Mouse (Mus musculus): ENCODE results near the gene Esr1. TPM values are rescaled to one million over a fixed set of nuclear protein-coding genes. Genes with fewer than 3 reads are reported as not detected.

The Esr1 gene
- polyA plus RNA-seq, 1 experiment from 2014 or later: 0.30 TPM

- WGBS: 75% methylated on average over 7 of the region's 7 CpGs
- H3K4me1 ChIP-seq: no peaks in the 10 kb centered on the region
Observed at GRCm38 (mm10) chr10:4900324-4900723, 288.9 kb downstream of the Esr1 start.

GRCm38 (mm10) chr10:4909271-4909670 is 297.9 kb downstream of the Esr1 start:
- Histone ChIP-seq H3K27ac (no peak overlapping the region), H3K9ac (no peak overlapping the region), H3K9me3 (no peaks in the 10 kb centered on the region), H3K36me3 (no peaks in the 10 kb centered on the region), H3K4me2 (replicated peaks) (no peak overlapping the region), H3K4me3 (no peak overlapping the region), H3K4me1 (no peaks in the 10 kb centered on the region), H3K27me3 (replicated peaks) (no peaks in the 10 kb centered on the region)
- WGBS: 86% methylated on average over 2 of the region's 2 CpGs
- no peak for ATAC-seq (ENCODE audit: low FRiP score, low read depth)

More at GRCm38 (mm10) chr10:4900324-4900723, 288.9 kb downstream of the Esr1 start:
- H3K4me2 ChIP-seq (replicated peaks): no peak overlapping the region
- no peak overlapping the region for H3K4me3 ChIP-seq
- ATAC-seq (ENCODE audit: low FRiP score, low read depth): no peak
- H3K36me3 ChIP-seq: no peaks in the 10 kb centered on the region
- no peak overlapping the region for H3K9ac ChIP-seq
- no peaks in the 10 kb centered on the region for H3K27me3 ChIP-seq (replicated peaks)
- H3K9me3 ChIP-seq: no peaks in the 10 kb centered on the region
- H3K27ac ChIP-seq: no peak overlapping the region

DNA sequence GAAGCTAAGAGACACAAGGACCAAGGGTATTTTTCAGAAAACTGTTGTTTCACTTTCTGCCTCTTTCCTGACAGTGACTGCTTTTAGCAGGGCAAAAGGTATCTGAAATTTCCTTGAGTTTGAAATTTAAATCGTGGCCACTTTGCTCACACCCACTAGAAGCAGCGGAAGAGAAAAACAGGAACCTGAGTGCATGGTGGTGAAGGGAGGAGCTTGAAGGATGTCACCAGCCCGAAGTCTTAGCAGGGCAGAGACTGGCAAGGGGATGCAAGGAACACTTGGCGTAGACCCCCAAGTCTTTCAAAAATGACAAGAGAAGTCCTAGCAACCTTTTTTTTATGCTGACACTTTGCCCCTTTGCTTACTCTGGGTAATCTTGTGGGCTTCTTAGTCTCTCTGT is 299.1 kb downstream of the Esr1 start:
- Histone ChIP-seq H3K9ac (no peak overlapping the region), H3K4me2 (replicated peaks) (no peak overlapping the region), H3K4me3 (no peak overlapping the region), H3K36me3 (no peaks in the 10 kb centered on the region), H3K27ac (no peak overlapping the region), H3K27me3 (replicated peaks) (no peaks in the 10 kb centered on the region), H3K4me1 (no peaks in the 10 kb centered on the region), H3K9me3 (no peaks in the 10 kb centered on the region)
- 91% methylated on average over 4 of the region's 4 CpGs for WGBS
- no peak for ATAC-seq (ENCODE audit: low FRiP score, low read depth)

DNA sequence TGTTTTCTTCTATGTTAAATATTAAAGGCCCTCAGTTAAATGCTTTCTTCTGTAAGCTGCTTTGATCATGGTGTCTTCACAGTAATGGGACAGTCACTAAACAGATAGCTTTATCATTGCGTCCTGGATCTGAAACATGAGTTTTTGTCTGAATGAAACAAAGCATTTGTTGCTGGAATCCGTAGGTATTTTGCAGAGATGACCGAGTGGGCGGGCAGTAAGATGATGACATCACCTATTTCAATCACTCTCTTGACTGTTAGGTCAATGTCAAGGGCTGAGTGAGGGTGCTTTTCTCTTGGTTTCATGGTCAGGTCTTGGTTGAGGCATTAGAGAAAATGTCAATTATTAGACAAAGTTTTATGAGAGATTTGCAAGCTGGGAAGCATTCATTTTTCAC is 307.7 kb downstream of the Esr1 start:
- Histone ChIP-seq H3K4me2 (replicated peaks) (no peak overlapping the region), H3K36me3 (no peaks in the 10 kb centered on the region), H3K9ac (no peak overlapping the region), H3K4me3 (no peak overlapping the region), H3K4me1 (no peaks in the 10 kb centered on the region), H3K27ac (no peak overlapping the region), H3K27me3 (replicated peaks) (no peaks in the 10 kb centered on the region), H3K9me3 (no peaks in the 10 kb centered on the region)
- 92% methylated on average over 4 of the region's 4 CpGs for WGBS
- ATAC-seq (ENCODE audit: low FRiP score, low read depth): no peak

DNA sequence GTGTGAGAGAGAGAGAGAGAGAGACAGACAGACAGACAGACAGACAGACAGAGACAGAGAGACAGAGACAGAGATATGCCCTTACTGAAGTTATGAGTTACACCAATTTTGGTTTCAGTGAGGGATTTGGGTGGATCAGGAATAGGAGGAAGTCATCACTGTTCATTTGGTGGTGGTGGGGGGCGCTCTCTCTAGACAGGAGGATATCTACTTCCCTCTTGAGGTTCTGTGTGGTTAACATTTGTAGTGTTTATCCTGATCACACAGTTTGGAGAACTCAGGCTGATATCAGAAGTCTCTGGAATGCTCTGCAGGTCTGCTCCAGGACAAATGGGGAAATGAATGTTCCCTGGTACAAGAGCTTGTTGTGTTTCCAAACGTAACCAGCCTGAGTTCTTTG is 312.2 kb downstream of the Esr1 start:
- Histone ChIP-seq H3K27ac (no peak overlapping the region), H3K4me1 (no peaks in the 10 kb centered on the region), H3K36me3 (no peaks in the 10 kb centered on the region), H3K4me2 (replicated peaks) (no peak overlapping the region), H3K27me3 (replicated peaks) (no peaks in the 10 kb centered on the region), H3K9ac (no peak overlapping the region), H3K4me3 (no peak overlapping the region), H3K9me3 (no peaks in the 10 kb centered on the region)
- 81% methylated on average over 2 of the region's 2 CpGs for WGBS
- no peak for ATAC-seq (ENCODE audit: low FRiP score, low read depth)

DNA sequence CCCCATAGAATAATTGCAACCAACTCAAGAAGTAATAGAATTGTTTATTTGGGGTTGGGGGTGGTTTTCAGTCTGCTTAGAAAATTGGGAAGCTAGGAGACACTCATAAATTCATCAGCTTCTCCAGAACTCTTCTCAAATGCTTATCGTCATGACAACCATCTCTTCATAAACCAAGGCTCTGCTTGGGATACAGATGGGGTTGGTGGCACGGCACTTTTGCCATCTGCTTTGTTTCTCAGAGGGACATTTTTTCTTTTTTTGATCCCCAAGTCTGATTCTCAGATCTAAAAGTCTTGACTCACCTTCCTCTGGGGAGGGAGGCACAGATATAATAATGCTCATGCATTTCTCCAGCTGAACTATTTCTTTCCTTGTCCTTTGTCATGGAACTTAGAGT is 313.0 kb downstream of the Esr1 start:
- no peak for ATAC-seq (ENCODE audit: low FRiP score, low read depth)
- no peaks in the 10 kb centered on the region for H3K27me3 ChIP-seq (replicated peaks)
- WGBS: 63% methylated on average over 2 of the region's 2 CpGs
- no peaks in the 10 kb centered on the region for H3K9me3 ChIP-seq
- H3K4me3 ChIP-seq: no peak overlapping the region
- no peak overlapping the region for H3K27ac ChIP-seq
- no peak overlapping the region for H3K9ac ChIP-seq
- no peaks in the 10 kb centered on the region for H3K36me3 ChIP-seq
- H3K4me2 ChIP-seq (replicated peaks): no peak overlapping the region
- H3K4me1 ChIP-seq: no peaks in the 10 kb centered on the region

DNA sequence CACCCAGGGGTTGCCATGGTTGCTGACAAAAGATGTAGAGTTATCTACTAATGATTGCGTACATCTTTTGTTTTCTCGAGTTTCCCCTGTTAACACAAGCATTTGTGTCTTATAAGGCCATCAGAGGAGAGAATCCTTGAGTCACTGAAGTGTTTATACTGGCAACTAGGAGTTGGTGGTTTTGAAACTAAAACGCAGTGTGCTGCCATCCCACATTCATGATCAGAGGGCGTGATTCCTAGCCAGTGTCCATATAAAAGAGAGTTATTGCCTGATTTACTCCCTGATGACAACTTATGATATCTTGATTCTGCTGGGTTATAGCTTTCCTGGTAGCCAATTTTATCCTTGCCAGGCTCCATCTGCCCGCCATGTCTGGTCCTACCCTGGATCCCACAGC is 331.8 kb downstream of the Esr1 start:
- H3K4me2 ChIP-seq (replicated peaks): no peak overlapping the region
- no peaks in the 10 kb centered on the region for H3K9me3 ChIP-seq
- no peaks in the 10 kb centered on the region for H3K36me3 ChIP-seq
- no peak overlapping the region for H3K4me3 ChIP-seq
- H3K27me3 ChIP-seq (replicated peaks): no peaks in the 10 kb centered on the region
- no peak for ATAC-seq (ENCODE audit: low FRiP score, low read depth)
- no peak overlapping the region for H3K27ac ChIP-seq
- no peak overlapping the region for H3K9ac ChIP-seq
- no peaks in the 10 kb centered on the region for H3K4me1 ChIP-seq
- WGBS: 80% methylated on average over 5 of the region's 5 CpGs

DNA sequence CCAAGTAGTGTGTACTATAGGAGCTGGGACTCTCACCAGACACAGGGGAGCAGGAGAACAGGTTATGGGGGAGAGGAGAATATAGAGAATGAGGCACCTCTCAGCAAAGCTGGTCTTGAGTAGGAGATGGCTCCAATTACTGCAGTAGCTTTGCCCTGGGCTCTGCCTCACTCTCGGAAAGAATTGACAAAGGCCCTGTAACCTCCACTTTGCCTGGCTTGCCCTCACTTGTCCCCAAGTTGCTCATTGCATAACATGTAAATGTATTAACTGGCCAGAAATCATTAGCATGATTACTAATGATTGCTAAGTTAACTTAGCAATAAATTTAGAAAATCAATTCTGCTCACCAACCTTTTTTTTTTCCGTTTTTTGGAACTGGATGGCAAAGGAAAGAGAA is 333.3 kb downstream of the Esr1 start:
- ATAC-seq (ENCODE audit: low FRiP score, low read depth): no peak
- WGBS: 81% methylated on average over 2 of the region's 2 CpGs
- H3K4me3 ChIP-seq: no peak overlapping the region
- no peaks in the 10 kb centered on the region for H3K9me3 ChIP-seq
- no peak overlapping the region for H3K9ac ChIP-seq
- no peaks in the 10 kb centered on the region for H3K36me3 ChIP-seq
- no peak overlapping the region for H3K4me2 ChIP-seq (replicated peaks)
- H3K4me1 ChIP-seq: no peaks in the 10 kb centered on the region
- H3K27me3 ChIP-seq (replicated peaks): no peaks in the 10 kb centered on the region
- no peak overlapping the region for H3K27ac ChIP-seq

- no peak for ATAC-seq (ENCODE audit: low FRiP score, low read depth)
- H3K9ac ChIP-seq: no peak overlapping the region
- no peaks in the 10 kb centered on the region for H3K9me3 ChIP-seq
- no peak overlapping the region for H3K4me3 ChIP-seq
- 60% methylated on average over 1 of the region's 1 CpGs for WGBS
- no peak overlapping the region for H3K27ac ChIP-seq
- H3K36me3 ChIP-seq: no peaks in the 10 kb centered on the region
- no peaks in the 10 kb centered on the region for H3K27me3 ChIP-seq (replicated peaks)
- H3K4me2 ChIP-seq (replicated peaks): no peak overlapping the region
- H3K4me1 ChIP-seq: no peaks in the 10 kb centered on the region
Observed at GRCm38 (mm10) chr10:4965768-4966167, 354.4 kb downstream of the Esr1 start.

GRCm38 (mm10) chr10:4971156-4971555 is 359.8 kb downstream of the Esr1 start:
- Histone ChIP-seq H3K9me3 (no peaks in the 10 kb centered on the region), H3K9ac (no peak overlapping the region), H3K4me2 (replicated peaks) (no peak overlapping the region), H3K36me3 (no peaks in the 10 kb centered on the region), H3K27me3 (replicated peaks) (no peaks in the 10 kb centered on the region), H3K4me3 (no peak overlapping the region), H3K27ac (no peak overlapping the region), H3K4me1 (no peaks in the 10 kb centered on the region)
- WGBS: 69% methylated on average over 7 of the region's 7 CpGs
- no peak for ATAC-seq (ENCODE audit: low FRiP score, low read depth)

GRCm38 (mm10) chr10:4971586-4971985 is 360.2 kb downstream of the Esr1 start:
- no peak overlapping the region for H3K27ac ChIP-seq
- H3K27me3 ChIP-seq (replicated peaks): no peaks in the 10 kb centered on the region
- H3K4me2 ChIP-seq (replicated peaks): no peak overlapping the region
- no peak overlapping the region for H3K9ac ChIP-seq
- no peaks in the 10 kb centered on the region for H3K4me1 ChIP-seq
- H3K9me3 ChIP-seq: no peaks in the 10 kb centered on the region
- H3K4me3 ChIP-seq: no peak overlapping the region
- ATAC-seq (ENCODE audit: low FRiP score, low read depth): no peak
- H3K36me3 ChIP-seq: no peaks in the 10 kb centered on the region

GRCm38 (mm10) chr10:4972026-4972425 is 360.6 kb downstream of the Esr1 start:
- WGBS: 84% methylated on average over 2 of the region's 2 CpGs
- H3K36me3 ChIP-seq: no peaks in the 10 kb centered on the region
- no peak overlapping the region for H3K27ac ChIP-seq
- H3K4me3 ChIP-seq: no peak overlapping the region
- no peaks in the 10 kb centered on the region for H3K9me3 ChIP-seq
- H3K27me3 ChIP-seq (replicated peaks): no peaks in the 10 kb centered on the region
- H3K4me2 ChIP-seq (replicated peaks): no peak overlapping the region
- H3K9ac ChIP-seq: no peak overlapping the region
- no peak for ATAC-seq (ENCODE audit: low FRiP score, low read depth)
- no peaks in the 10 kb centered on the region for H3K4me1 ChIP-seq

GRCm38 (mm10) chr10:4974246-4974645 is 362.9 kb downstream of the Esr1 start:
- WGBS: 89% methylated on average over 4 of the region's 4 CpGs
- no peaks in the 10 kb centered on the region for H3K36me3 ChIP-seq
- H3K27me3 ChIP-seq (replicated peaks): no peaks in the 10 kb centered on the region
- H3K4me2 ChIP-seq (replicated peaks): no peak overlapping the region
- ATAC-seq (ENCODE audit: low FRiP score, low read depth): no peak
- H3K27ac ChIP-seq: no peak overlapping the region
- H3K4me3 ChIP-seq: no peak overlapping the region
- no peaks in the 10 kb centered on the region for H3K9me3 ChIP-seq
- H3K4me1 ChIP-seq: no peaks in the 10 kb centered on the region
- H3K9ac ChIP-seq: no peak overlapping the region

DNA sequence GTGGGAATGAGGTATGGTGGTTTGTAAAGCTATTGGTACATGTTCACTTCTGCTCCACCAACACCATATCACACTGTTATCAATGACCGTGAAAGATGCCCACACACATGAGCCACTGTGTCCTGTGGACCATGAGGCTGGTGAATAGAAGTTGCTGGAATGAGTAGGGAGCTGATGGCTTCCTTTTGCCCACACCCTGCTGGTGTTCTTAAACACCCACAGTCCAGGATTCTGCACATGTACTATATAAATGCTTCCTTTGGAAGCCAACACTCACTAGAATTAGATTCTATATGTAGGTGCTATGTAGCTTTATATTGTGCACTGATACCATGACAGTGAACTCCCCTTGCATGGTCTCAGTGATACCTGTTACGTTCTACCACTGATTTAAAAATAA is 365.2 kb downstream of the Esr1 start:
- no peaks in the 10 kb centered on the region for H3K27me3 ChIP-seq (replicated peaks)
- no peaks in the 10 kb centered on the region for H3K36me3 ChIP-seq
- no peak overlapping the region for H3K27ac ChIP-seq
- no peaks in the 10 kb centered on the region for H3K9me3 ChIP-seq
- H3K4me2 ChIP-seq (replicated peaks): no peak overlapping the region
- 94% methylated on average over 2 of the region's 2 CpGs for WGBS
- no peak overlapping the region for H3K4me3 ChIP-seq
- H3K9ac ChIP-seq: no peak overlapping the region
- no peaks in the 10 kb centered on the region for H3K4me1 ChIP-seq
- ATAC-seq (ENCODE audit: low FRiP score, low read depth): no peak
